22 mouse cellular contexts compared by ENCODE assay signal in genomic region chr9:77434965-77435364, GRCm38 (mm10).
DNase-seq lines count a peak whose midpoint lies in the region; ATAC-seq and TF ChIP-seq lines count a peak whose summit lies in the region.
"Had no signal": no experiment of that assay in that cellular context is flagged by ENCODE, and none has a peak within 500 bp of the region (broad histone marks: within the 10 kb centered on the region; RNA-seq: fewer than 3 reads in every experiment).

No protein-coding gene starts in this region.

- H3K79me2 ChIP-seq in heart, adult 2 months (replicated peaks; ENCODE audit: control insufficient read depth, insufficient read depth, low read length): no peaks in the 10 kb centered on the region

- no peak for TF ChIP-seq CTCF in heart, adult 2 months (IDR thresholded peaks at IDR 0.05)
- no peak for TF ChIP-seq CTCF in intestine, postnatal 0 days (IDR thresholded peaks at IDR 0.05; ENCODE audit: low read depth)

- H3K9ac ChIP-seq in heart, adult 2 months (ENCODE audit: low read depth, low read length): no peak overlapping the region
- peak overlapping the region; percentile 47 for H3K9ac ChIP-seq in liver, embryonic 16.5 days (ENCODE audit: low read depth, low read length)
- H3K9ac ChIP-seq in intestine, postnatal 0 days (ENCODE audit: low read depth, low read length): no peak overlapping the region
- H3K9ac ChIP-seq: forebrain, embryonic 13.5 days; hindbrain, embryonic 14.5 days; intestine, embryonic 15.5 days; limb, embryonic 13.5 days; lung, embryonic 15.5 days had no signal

- DNase-seq in heart, embryonic 10.5 days (ENCODE audit: low spot score): no peak
- no peak for DNase-seq in heart, adult 2 months
- peak; percentile 33 for DNase-seq in c-Kit-negative CD71-positive TER-119-positive erythroid progenitor cells, embryonic 14.5 days (ENCODE audit: low read depth, low spot score)
- DNase-seq in gastrocnemius, postnatal 36 days: no peak
- DNase-seq in spleen, postnatal 10 days (ENCODE audit: low spot score in 2 of 2): no peak
- DNase-seq: cerebellum, adult 11-12 months; cerebellum, postnatal 14 days; embryo, embryonic 11 days; gastrocnemius, postnatal 10 days; layer of hippocampus, postnatal 36 days; midbrain, embryonic 14.5 days; thymus, adult 18-20 months had no signal

- peak; percentile 88 for ATAC-seq in erythroid progenitor cell, adult 5-6 weeks (replicated peaks; ENCODE audit: low FRiP score, poor library complexity, severe bottlenecking)
- peak; percentile 92 for ATAC-seq in liver, embryonic 16.5 days (ENCODE audit: low read depth)
- no peak for ATAC-seq in intestine, postnatal 0 days
- ATAC-seq: forebrain, embryonic 13.5 days; intestine, embryonic 15.5 days had no signal

- no peak for TF ChIP-seq EP300 in heart, adult 2 months (IDR thresholded peaks at IDR 0.05; ENCODE audit: insufficient read depth, low read depth, low read length)

- peak overlapping the region; percentile 24; the same call in 1 of the 2 replicates for H3K27ac ChIP-seq in heart, embryonic 10.5 days
- no peak overlapping the region for H3K27ac ChIP-seq in heart, adult 2 months
- H3K27ac ChIP-seq in liver, embryonic 16.5 days (ENCODE audit: low read length): peak overlapping the region; percentile 82
- H3K27ac ChIP-seq in intestine, postnatal 0 days (ENCODE audit: low read depth, low read length): no peak overlapping the region
- H3K27ac ChIP-seq: forebrain, embryonic 13.5 days; hindbrain, embryonic 14.5 days; intestine, embryonic 15.5 days; limb, embryonic 13.5 days; lung, embryonic 15.5 days had no signal

- intact Hi-C loops in heart, adult 2 months (cut with DNase I): no loop called here
- intact Hi-C loops in gastrocnemius, postnatal 36 days (cut with DNase I): no loop called here

- no peaks in the 10 kb centered on the region for H3K27me3 ChIP-seq in heart, embryonic 10.5 days (ENCODE audit: insufficient read depth, poor library complexity, severe bottlenecking)
- H3K27me3 ChIP-seq in heart, adult 2 months (ENCODE audit: control insufficient read depth, insufficient read depth, low read length): no peaks in the 10 kb centered on the region
- H3K27me3 ChIP-seq in liver, embryonic 16.5 days (ENCODE audit: control insufficient read depth, insufficient read depth, low read depth, low read length): no peaks in the 10 kb centered on the region
- no peaks in the 10 kb centered on the region for H3K27me3 ChIP-seq in intestine, postnatal 0 days (replicated peaks; ENCODE audit: control insufficient read depth, insufficient read depth, low read length)
- H3K27me3 ChIP-seq: forebrain, embryonic 13.5 days; intestine, embryonic 15.5 days; limb, embryonic 13.5 days; lung, embryonic 15.5 days had no signal

- no peak overlapping the region for H3K4me3 ChIP-seq in heart, embryonic 10.5 days
- no peak overlapping the region for H3K4me3 ChIP-seq in heart, adult 2 months
- peak overlapping the region; percentile 48 for H3K4me3 ChIP-seq in liver, embryonic 16.5 days (ENCODE audit: low read depth, low read length)
- H3K4me3 ChIP-seq in intestine, postnatal 0 days (ENCODE audit: low read depth, low read length): no peak overlapping the region
- H3K4me3 ChIP-seq: forebrain, embryonic 13.5 days; intestine, embryonic 15.5 days; limb, embryonic 13.5 days; lung, embryonic 15.5 days; myocyte had no signal

- 36% methylated on average over 12 of the region's 12 CpGs for WGBS in heart, embryonic 10.5 days
- 59% methylated on average over 12 of the region's 12 CpGs for WGBS in heart, adult 2 months
- WGBS in liver, embryonic 16.5 days (ENCODE audit: insufficient replicate concordance): 30% methylated on average over 12 of the region's 12 CpGs
- WGBS in intestine, postnatal 0 days: 82% methylated on average over 12 of the region's 12 CpGs

- peaks cover 39% of the 10 kb centered on the region for H3K4me1 ChIP-seq in heart, embryonic 10.5 days
- peaks cover 2% of the 10 kb centered on the region; the same call in 1 of the 2 replicates for H3K4me1 ChIP-seq in heart, adult 2 months (ENCODE audit: control insufficient read depth, insufficient read depth, low read length)
- peaks cover 7% of the 10 kb centered on the region for H3K4me1 ChIP-seq in liver, embryonic 16.5 days (ENCODE audit: control insufficient read depth, low read depth, low read length)
- no peaks in the 10 kb centered on the region; the same call in 1 of the 2 replicates for H3K4me1 ChIP-seq in intestine, postnatal 0 days (replicated peaks; ENCODE audit: control insufficient read depth, insufficient read depth, low read length)
- H3K4me1 ChIP-seq: intestine, embryonic 15.5 days had no signal

- peak overlapping the region; percentile 42 for H3K4me2 ChIP-seq in liver, embryonic 16.5 days (ENCODE audit: low read depth, low read length)
- no peak overlapping the region for H3K4me2 ChIP-seq in intestine, postnatal 0 days (replicated peaks; ENCODE audit: low read depth)
- H3K4me2 ChIP-seq: forebrain, embryonic 13.5 days; heart, embryonic 11.5 days; hindbrain, embryonic 14.5 days; intestine, embryonic 15.5 days; limb, embryonic 13.5 days; lung, embryonic 15.5 days had no signal

- H3K36me3 ChIP-seq in heart, embryonic 10.5 days: peaks cover 16% of the 10 kb centered on the region
- no peaks in the 10 kb centered on the region for H3K36me3 ChIP-seq in heart, adult 2 months (ENCODE audit: control insufficient read depth, insufficient read depth, low read length)
- no peaks in the 10 kb centered on the region for H3K36me3 ChIP-seq in liver, embryonic 16.5 days (ENCODE audit: control insufficient read depth, insufficient read depth)
- peaks cover 25% of the 10 kb centered on the region for H3K36me3 ChIP-seq in intestine, postnatal 0 days (ENCODE audit: control insufficient read depth, insufficient read depth)
- H3K36me3 ChIP-seq: intestine, embryonic 15.5 days; lung, embryonic 15.5 days had no signal

- no peak for TF ChIP-seq POLR2A in heart, adult 2 months (IDR thresholded peaks at IDR 0.05; ENCODE audit: insufficient read depth, low read depth, low read length)

- no peaks in the 10 kb centered on the region for H3K9me3 ChIP-seq in heart, embryonic 10.5 days
- no peaks in the 10 kb centered on the region for H3K9me3 ChIP-seq in liver, embryonic 16.5 days (replicated peaks; ENCODE audit: control insufficient read depth, low read length)
- no peaks in the 10 kb centered on the region for H3K9me3 ChIP-seq in intestine, postnatal 0 days (ENCODE audit: control insufficient read depth)
- H3K9me3 ChIP-seq: forebrain, embryonic 13.5 days; intestine, embryonic 15.5 days; limb, embryonic 13.5 days; lung, embryonic 15.5 days had no signal

Comparison
In these comparisons a context has a peak if more than half of its experiments do, and no peak if none do; other contexts are left out.
1. H3K27ac ChIP-seq: peak in heart, embryonic 10.5 days (single experiment) and liver, embryonic 16.5 days (single experiment); none in heart, adult 2 months (single experiment) and intestine, postnatal 0 days (single experiment).